Mouse (Mus musculus) lung, embryonic 15.5 days (tissue): Measurements from ENCODE around the gene Dnajb12. TPM values are rescaled to one million over a fixed set of nuclear protein-coding genes. Genes with fewer than 3 reads are reported as not detected.

Experiments used
- ATAC-seq: fragments of 200-750 bp; cut with Nextera tagmentation; 2 replicates; pipeline ENCODE4 v1.8.0; 2017; ENCODE audit warnings: moderate number of reproducible peaks, borderline replicate concordance; ENCODE audit not compliant: low FRiP score, low TSS enrichment; ENCODE audit errors: extremely low read depth
- H3K27ac ChIP-seq: fragments of 300-500 bp; sonication (generic); 2 replicates; pipeline ENCODE4 v1.5.1; 2015; ENCODE audit warnings: moderate library complexity, mild to moderate bottlenecking, inconsistent platforms
- H3K27me3 ChIP-seq: fragments of 300-500 bp; sonication (generic); 2 replicates; pipeline ENCODE4 v1.6.1; 2015; ENCODE audit warnings: inconsistent platforms
- H3K36me3 ChIP-seq: fragments of 300-500 bp; sonication (generic); 2 replicates; pipeline ENCODE4 v1.6.1; 2015; ENCODE audit warnings: inconsistent platforms
- H3K4me1 ChIP-seq: fragments of 300-500 bp; sonication (generic); 2 replicates; pipeline ENCODE4 v1.6.1; 2015; ENCODE audit warnings: inconsistent platforms
- H3K4me2 ChIP-seq: fragments of 300-500 bp; sonication (generic); 2 replicates; pipeline ENCODE4 v1.6.1; 2015; ENCODE audit warnings: inconsistent platforms, mild to moderate bottlenecking, moderate library complexity
- H3K4me3 ChIP-seq: fragments of 300-500 bp; sonication (generic); 2 replicates; pipeline ENCODE4 v1.5.1; 2015; ENCODE audit warnings: mild to moderate bottlenecking, inconsistent platforms
- H3K9ac ChIP-seq: fragments of 300-500 bp; sonication (generic); 2 replicates; pipeline ENCODE4 v1.6.1; 2015; ENCODE audit warnings: inconsistent platforms
- H3K9me3 ChIP-seq: fragments of 300-500 bp; sonication (generic); 2 replicates; pipeline ENCODE4 v1.6.1; 2016; ENCODE audit warnings: inconsistent platforms
- WGBS: fragments of 180-500 bp; shearing (Covaris S2); methylation state at CpG from one replicate; pipeline ENCODE4 v1.1.7; 2015; 5-methylcytosine and 5-hydroxymethylcytosine counted together
- polyA plus RNA-seq: library from polyadenylated mRNA; unstranded; fragments of >200 nt; fragmentation: Nextera tagmentation; extraction: Ambion mirVana; gene quantifications from 2 replicates; pipeline ENCODE4 v1.2.1, GENCODE M21; 2015

Dnajb12 gene
- polyA plus RNA-seq, 1 experiment from 2014 or later = 24.1 TPM

- Histone ChIP-seq H3K36me3 (no peaks in the 10 kb centered on the region), H3K27ac (peak overlapping the region; percentile 92), H3K9me3 (no peaks in the 10 kb centered on the region), H3K27me3 (no peaks in the 10 kb centered on the region), H3K9ac (no peak overlapping the region), H3K4me1 (peaks cover 57% of the 10 kb centered on the region), H3K4me3 (no peak overlapping the region), H3K4me2 (peak overlapping the region; percentile 50)
- no peak for ATAC-seq
- WGBS = 32% methylated on average over 6 of the region's 6 CpGs
Observed at GRCm38 (mm10) chr10:59911091-59911490, 31.7 kb downstream of the Dnajb12 start.

- H3K36me3 ChIP-seq = no peaks in the 10 kb centered on the region
- no peaks in the 10 kb centered on the region for H3K9me3 ChIP-seq
- peaks cover 63% of the 10 kb centered on the region for H3K4me1 ChIP-seq
- H3K9ac ChIP-seq = no peak overlapping the region
- peak overlapping the region; percentile 50 for H3K4me2 ChIP-seq
- no peaks in the 10 kb centered on the region for H3K27me3 ChIP-seq
- peak overlapping the region; percentile 92 for H3K27ac ChIP-seq
- no peak overlapping the region for H3K4me3 ChIP-seq
- WGBS = 6% methylated on average over 25 of the region's 25 CpGs
- ATAC-seq = 0 out of 2 replicates have a peak, but pooled peaks have one; percentile 27
Observed at GRCm38 (mm10) chr10:59911561-59912198, 32.3 kb downstream of the Dnajb12 start.

DNA sequence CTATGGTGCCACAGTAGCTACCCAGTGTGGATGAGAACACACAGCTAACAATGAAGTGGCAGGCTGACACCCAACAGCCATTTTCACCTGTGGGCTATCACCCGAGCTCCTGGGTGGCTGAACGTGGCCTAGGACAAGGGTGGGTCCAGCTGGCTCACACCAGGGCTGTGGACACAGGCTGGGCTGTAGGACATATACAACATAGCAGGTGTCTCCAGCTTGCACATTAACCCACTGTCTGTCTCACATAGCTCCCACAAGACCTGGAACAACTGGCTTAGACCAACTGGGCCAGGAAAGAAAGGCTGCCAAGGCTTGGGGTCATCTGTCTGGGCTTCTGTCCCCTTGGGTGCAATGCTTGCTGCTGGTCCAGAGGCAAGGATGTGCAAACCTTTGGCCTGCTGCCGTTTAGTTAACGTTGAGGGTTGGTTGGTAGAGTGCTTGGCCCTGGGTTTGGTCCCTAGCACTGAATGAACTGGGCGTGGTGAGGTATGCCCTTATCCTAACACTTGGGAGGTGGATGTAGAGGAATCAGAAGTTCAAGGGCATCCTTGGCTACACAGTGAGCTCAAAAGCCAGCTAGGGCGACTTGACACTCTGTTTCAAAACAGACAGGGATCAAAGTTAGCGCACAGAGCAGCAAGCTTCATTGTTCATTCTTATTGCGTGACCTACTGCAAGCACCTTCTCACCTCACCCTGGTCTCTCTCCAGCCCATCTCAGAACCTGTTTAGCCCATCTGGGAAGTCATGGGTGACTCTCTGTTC lies 36.0 kb downstream of the Dnajb12 start:
- WGBS = 74% methylated on average over 8 of the region's 8 CpGs
- no peak overlapping the region for H3K4me3 ChIP-seq
- H3K27me3 ChIP-seq = no peaks in the 10 kb centered on the region
- H3K27ac ChIP-seq = peak overlapping the region; percentile 87
- H3K4me1 ChIP-seq = peaks cover 53% of the 10 kb centered on the region
- no peaks in the 10 kb centered on the region for H3K36me3 ChIP-seq
- no peaks in the 10 kb centered on the region for H3K9me3 ChIP-seq
- H3K4me2 ChIP-seq = no peak overlapping the region
- ATAC-seq = no peak
- H3K9ac ChIP-seq = no peak overlapping the region

GRCm38 (mm10) chr10:59916159-59916558 lies 36.8 kb downstream of the Dnajb12 start:
- ATAC-seq = peak; percentile 35
- Histone ChIP-seq H3K27me3 (no peaks in the 10 kb centered on the region), H3K4me3 (peak overlapping the region; percentile 26), H3K27ac (peak overlapping the region; percentile 87), H3K36me3 (no peaks in the 10 kb centered on the region), H3K9me3 (no peaks in the 10 kb centered on the region), H3K4me1 (peaks cover 53% of the 10 kb centered on the region), H3K9ac (peak overlapping the region; percentile 7; the same call in 1 of the 2 replicates), H3K4me2 (peak overlapping the region; percentile 63)
- WGBS = 1% methylated on average over 4 of the region's 4 CpGs

DNA sequence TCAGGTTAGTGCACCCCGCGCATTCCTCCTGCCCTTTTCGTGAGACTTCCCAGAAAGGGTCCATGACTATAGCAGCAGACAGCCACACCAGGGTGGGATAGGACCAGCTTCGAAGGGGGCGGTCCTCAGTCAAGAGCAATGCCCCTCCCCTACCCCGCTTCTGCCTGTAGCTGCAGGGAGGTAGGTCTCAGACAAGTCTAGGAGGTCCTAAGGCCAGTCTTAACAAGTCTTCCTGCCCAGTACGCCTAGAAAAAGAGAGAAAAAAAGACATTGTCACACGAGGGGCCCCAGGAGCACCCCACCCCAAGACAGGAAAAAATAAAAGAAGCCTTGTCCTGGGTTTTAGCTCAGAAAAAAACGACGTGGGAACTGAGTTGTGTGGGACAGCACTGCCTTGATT lies 37.3 kb downstream of the Dnajb12 start:
- H3K27ac ChIP-seq = peak overlapping the region; percentile 87
- H3K4me1 ChIP-seq = peaks cover 53% of the 10 kb centered on the region
- peak overlapping the region; percentile 7; the same call in 1 of the 2 replicates for H3K9ac ChIP-seq
- H3K9me3 ChIP-seq = no peaks in the 10 kb centered on the region
- ATAC-seq = peak; percentile 78
- WGBS = 1% methylated on average over 10 of the region's 10 CpGs
- H3K36me3 ChIP-seq = no peaks in the 10 kb centered on the region
- no peaks in the 10 kb centered on the region for H3K27me3 ChIP-seq
- H3K4me2 ChIP-seq = peak overlapping the region; percentile 63
- H3K4me3 ChIP-seq = peak overlapping the region; percentile 26

DNA sequence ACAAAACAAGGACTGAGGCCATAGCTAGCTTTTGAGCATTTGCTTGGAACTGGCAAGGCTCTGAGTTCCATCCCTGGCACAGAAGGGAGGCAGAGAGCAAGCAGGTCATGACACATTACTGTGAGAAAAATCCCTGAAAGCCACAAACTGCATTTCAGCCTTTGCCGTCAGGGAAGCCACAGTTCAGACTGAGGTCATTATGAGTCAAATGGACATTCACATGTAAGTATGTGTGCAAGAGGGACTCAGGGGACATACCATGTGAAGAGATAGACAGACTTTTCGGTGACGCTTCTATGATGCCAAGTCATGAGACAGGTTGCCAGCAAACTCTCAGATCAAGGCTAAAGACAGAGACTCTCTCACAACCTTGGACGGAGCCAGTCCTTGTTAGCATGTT lies 38.8 kb downstream of the Dnajb12 start:
- Histone ChIP-seq H3K27me3 (no peaks in the 10 kb centered on the region), H3K36me3 (no peaks in the 10 kb centered on the region), H3K9ac (no peak overlapping the region), H3K4me1 (peaks cover 49% of the 10 kb centered on the region), H3K9me3 (no peaks in the 10 kb centered on the region), H3K27ac (no peak overlapping the region), H3K4me3 (no peak overlapping the region), H3K4me2 (no peak overlapping the region)
- no peak for ATAC-seq
- 92% methylated on average over 4 of the region's 4 CpGs for WGBS

DNA sequence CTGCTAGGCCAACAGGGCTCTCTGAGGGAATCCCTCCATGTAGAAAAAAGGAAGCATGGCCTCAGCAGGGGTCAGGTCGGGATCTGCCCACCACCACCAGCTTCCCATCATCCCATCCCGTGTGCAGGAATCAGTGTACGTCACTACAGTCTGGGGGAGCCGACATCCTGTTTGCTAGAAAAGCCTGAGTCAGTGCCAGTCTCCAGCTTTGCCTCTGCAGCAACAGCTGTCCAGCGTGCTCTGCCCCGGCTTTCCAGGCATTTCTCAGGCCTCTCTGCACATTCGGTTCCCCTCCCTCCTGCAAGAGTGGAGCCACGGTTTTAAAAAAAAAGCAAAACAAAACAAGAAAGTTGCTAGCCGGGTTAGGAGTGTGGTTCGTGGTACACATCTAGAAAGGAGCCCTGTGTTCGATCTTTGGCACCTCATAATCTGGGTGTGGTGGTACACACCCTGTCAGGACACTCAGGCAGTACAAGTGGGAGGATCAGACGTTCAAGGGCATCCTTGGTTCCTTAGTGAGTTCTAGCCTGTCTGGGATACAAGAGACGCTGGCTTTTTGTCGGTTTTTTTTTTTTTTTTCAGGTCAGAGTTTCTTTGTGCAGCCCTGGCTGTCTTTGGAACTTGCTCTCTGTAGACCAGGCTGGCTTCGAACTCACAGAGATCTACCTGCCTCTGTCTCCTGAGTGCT lies 40.3 kb downstream of the Dnajb12 start:
- ATAC-seq = peak; percentile 48; the same call in 1 of the 2 replicates
- no peak overlapping the region for H3K4me3 ChIP-seq
- H3K36me3 ChIP-seq = no peaks in the 10 kb centered on the region
- no peak overlapping the region for H3K9ac ChIP-seq
- no peak overlapping the region for H3K4me2 ChIP-seq
- no peaks in the 10 kb centered on the region for H3K9me3 ChIP-seq
- peaks cover 55% of the 10 kb centered on the region for H3K4me1 ChIP-seq
- H3K27ac ChIP-seq = peak overlapping the region; percentile 74
- no peaks in the 10 kb centered on the region for H3K27me3 ChIP-seq
- 29% methylated on average over 15 of the region's 15 CpGs for WGBS

DNA sequence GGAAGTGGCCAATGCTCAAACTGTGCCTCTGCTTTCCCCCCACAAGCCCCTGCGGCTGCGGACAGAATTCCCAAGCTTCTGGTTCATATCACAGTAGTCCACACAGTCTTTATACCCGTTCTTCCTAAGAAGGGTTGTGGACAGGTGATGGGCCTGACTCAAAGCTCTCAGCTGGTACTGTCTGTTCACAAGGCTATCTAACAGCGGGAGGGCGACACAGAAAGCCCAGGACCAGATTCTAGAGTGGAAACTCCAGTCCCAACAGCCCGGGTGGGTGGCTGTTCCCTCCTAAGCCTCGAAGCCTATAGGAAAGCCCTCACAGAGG lies 41.1 kb downstream of the Dnajb12 start:
- Histone ChIP-seq H3K27me3 (no peaks in the 10 kb centered on the region), H3K9me3 (no peaks in the 10 kb centered on the region), H3K4me3 (peak overlapping the region; percentile 42), H3K9ac (peak overlapping the region; percentile 39; the same call in 1 of the 2 replicates), H3K4me2 (peak overlapping the region; percentile 86), H3K27ac (peak overlapping the region; percentile 74), H3K4me1 (peaks cover 52% of the 10 kb centered on the region), H3K36me3 (no peaks in the 10 kb centered on the region)
- WGBS = 31% methylated on average over 7 of the region's 7 CpGs
- ATAC-seq = no peak

GRCm38 (mm10) chr10:59920810-59921681 lies 41.7 kb downstream of the Dnajb12 start:
- ATAC-seq = peak; percentile 40; the same call in 1 of the 2 replicates
- H3K4me3 ChIP-seq = peak overlapping the region; percentile 42
- H3K27ac ChIP-seq = peak overlapping the region; percentile 74
- H3K27me3 ChIP-seq = no peaks in the 10 kb centered on the region
- H3K9me3 ChIP-seq = no peaks in the 10 kb centered on the region
- WGBS = 3% methylated on average over 33 of the region's 33 CpGs
- peak overlapping the region; percentile 39 for H3K9ac ChIP-seq
- H3K4me2 ChIP-seq = peak overlapping the region; percentile 86
- peaks cover 46% of the 10 kb centered on the region for H3K4me1 ChIP-seq
- no peaks in the 10 kb centered on the region for H3K36me3 ChIP-seq

GRCm38 (mm10) chr10:59923493-59923892 lies 44.1 kb downstream of the Dnajb12 start:
- H3K4me1 ChIP-seq = peaks cover 33% of the 10 kb centered on the region
- no peaks in the 10 kb centered on the region for H3K36me3 ChIP-seq
- no peak for ATAC-seq
- WGBS = 78% methylated on average over 2 of the region's 2 CpGs
- no peaks in the 10 kb centered on the region for H3K9me3 ChIP-seq
- no peaks in the 10 kb centered on the region for H3K27me3 ChIP-seq
- no peak overlapping the region for H3K4me2 ChIP-seq
- H3K9ac ChIP-seq = no peak overlapping the region
- H3K4me3 ChIP-seq = no peak overlapping the region
- no peak overlapping the region for H3K27ac ChIP-seq

GRCm38 (mm10) chr10:59924305-59924704 lies 44.9 kb downstream of the Dnajb12 start:
- no peak overlapping the region for H3K27ac ChIP-seq
- no peak overlapping the region for H3K4me3 ChIP-seq
- H3K9ac ChIP-seq = no peak overlapping the region
- no peaks in the 10 kb centered on the region for H3K27me3 ChIP-seq
- 32% methylated on average over 3 of the region's 3 CpGs for WGBS
- ATAC-seq = no peak
- peaks cover 30% of the 10 kb centered on the region for H3K4me1 ChIP-seq
- H3K4me2 ChIP-seq = no peak overlapping the region
- no peaks in the 10 kb centered on the region for H3K36me3 ChIP-seq
- H3K9me3 ChIP-seq = no peaks in the 10 kb centered on the region
